Mouse (Mus musculus) small intestine, adult 2 months (tissue): ENCODE data around the gene Ofd1. TPM values are rescaled to one million over a fixed set of nuclear protein-coding genes. Genes with fewer than 3 reads are reported as not detected.

Experiments used
- H3K27ac ChIP-seq: fragments of 200-500 bp; 2 replicates; pipeline ENCODE4 v1.5.1; 2012; ENCODE audit warnings: low read depth, low read length, control low read depth, inconsistent platforms; ENCODE audit not compliant: insufficient read depth
- H3K27me3 ChIP-seq: fragments of 200-500 bp; 2 replicates; pipeline ENCODE4 v1.6.1; 2012; ENCODE audit warnings: mild to moderate bottlenecking, moderate library complexity, low read length, inconsistent platforms; ENCODE audit not compliant: control insufficient read depth, insufficient read depth
- H3K36me3 ChIP-seq: fragments of 200-500 bp; 2 replicates; pipeline ENCODE4 v1.6.1; 2012; ENCODE audit warnings: mild to moderate bottlenecking, low read length, control low read depth, inconsistent platforms; ENCODE audit not compliant: control insufficient read depth, insufficient read depth
- H3K4me1 ChIP-seq: fragments of 200-500 bp; 2 replicates; pipeline ENCODE4 v1.6.1; 2012; ENCODE audit warnings: low read length, inconsistent platforms, mixed read lengths; ENCODE audit not compliant: control insufficient read depth, insufficient read depth, insufficient read length
- H3K4me3 ChIP-seq: fragments of 200-500 bp; 2 replicates; pipeline ENCODE4 v1.5.1; 2012; ENCODE audit warnings: low read depth, mild to moderate bottlenecking, control low read depth, inconsistent platforms, low read length, moderate library complexity
- CTCF ChIP-seq: fragments of 200-500 bp; IDR thresholded peaks from 2 replicates; pipeline ENCODE4 v1.5.1; 2012; ENCODE audit warnings: low read depth, mild to moderate bottlenecking, control low read depth, inconsistent platforms, low read length, moderate library complexity, mixed read lengths; ENCODE audit not compliant: insufficient replicate concordance, insufficient read length; ENCODE audit errors: extremely low read depth
- POLR2A ChIP-seq: fragments of 200-500 bp; IDR thresholded peaks from 2 replicates; pipeline ENCODE4 v1.6.1; 2012; ENCODE audit warnings: low read depth, mild to moderate bottlenecking, control low read depth, inconsistent platforms, low read length, moderate library complexity
- WGBS: fragments of 180-500 bp; shearing (Covaris S2); methylation state at CpG from one replicate; pipeline ENCODE4 v1.1.7; 2018; 5-methylcytosine and 5-hydroxymethylcytosine counted together
- polyA plus RNA-seq: library from polyadenylated mRNA; depleted of rRNA; stranded (reverse); fragments of >200 nt; gene quantifications from 2 replicates; pipeline ENCODE4 v1.2.3, GENCODE M21; 2012

The Ofd1 gene
- polyA plus RNA-seq, 1 experiment: 0.56 TPM

GRCm38 (mm10) chrX:166359927-166360440 is 80.5 kb downstream of the Ofd1 start:
- no peaks in the 10 kb centered on the region for H3K27me3 ChIP-seq
- no peaks in the 10 kb centered on the region for H3K4me1 ChIP-seq
- no peak overlapping the region for H3K4me3 ChIP-seq
- no peak overlapping the region for H3K27ac ChIP-seq
- WGBS: 81% methylated on average over 2 of the region's 2 CpGs
- H3K36me3 ChIP-seq: no peaks in the 10 kb centered on the region
- TF ChIP-seq POLR2A: no peak
- TF ChIP-seq CTCF: no peak

- Histone ChIP-seq H3K36me3 (no peaks in the 10 kb centered on the region), H3K27ac (no peak overlapping the region), H3K4me1 (no peaks in the 10 kb centered on the region), H3K4me3 (no peak overlapping the region), H3K27me3 (no peaks in the 10 kb centered on the region)
- WGBS: 59% methylated on average over 2 of the region's 2 CpGs
- TF ChIP-seq POLR2A (no peak), CTCF (no peak)
Measured at GRCm38 (mm10) chrX:166358955-166359354, 81.5 kb downstream of the Ofd1 start.

GRCm38 (mm10) chrX:166356276-166356675 is 84.2 kb downstream of the Ofd1 start:
- Histone ChIP-seq H3K4me3 (no peak overlapping the region), H3K36me3 (no peaks in the 10 kb centered on the region), H3K27me3 (no peaks in the 10 kb centered on the region), H3K27ac (no peak overlapping the region), H3K4me1 (no peaks in the 10 kb centered on the region)
- WGBS: 89% methylated on average over 3 of the region's 3 CpGs
- TF ChIP-seq POLR2A (no peak), CTCF (no peak)

GRCm38 (mm10) chrX:166354913-166355312 is 85.6 kb downstream of the Ofd1 start:
- H3K36me3 ChIP-seq: no peaks in the 10 kb centered on the region
- H3K4me1 ChIP-seq: no peaks in the 10 kb centered on the region
- no peak overlapping the region for H3K27ac ChIP-seq
- TF ChIP-seq CTCF (no peak), POLR2A (no peak)
- H3K4me3 ChIP-seq: no peak overlapping the region
- WGBS: 63% methylated on average over 1 of the region's 1 CpGs
- H3K27me3 ChIP-seq: no peaks in the 10 kb centered on the region

- WGBS: 53% methylated on average over 2 of the region's 2 CpGs
- Histone ChIP-seq H3K27ac (no peak overlapping the region), H3K27me3 (no peaks in the 10 kb centered on the region), H3K4me3 (no peak overlapping the region), H3K36me3 (no peaks in the 10 kb centered on the region), H3K4me1 (no peaks in the 10 kb centered on the region)
- TF ChIP-seq CTCF (no peak), POLR2A (no peak)
Measured at GRCm38 (mm10) chrX:166353412-166353811, 87.1 kb downstream of the Ofd1 start.

GRCm38 (mm10) chrX:166351790-166352189 is 88.7 kb downstream of the Ofd1 start:
- Histone ChIP-seq H3K4me1 (no peaks in the 10 kb centered on the region), H3K4me3 (no peak overlapping the region), H3K36me3 (no peaks in the 10 kb centered on the region), H3K27me3 (no peaks in the 10 kb centered on the region), H3K27ac (no peak overlapping the region)
- peak; percentile 60; the same call in 1 of the 2 replicates for TF ChIP-seq CTCF
- no peak for TF ChIP-seq POLR2A
- WGBS: 18% methylated on average over 6 of the region's 6 CpGs

- no peaks in the 10 kb centered on the region for H3K36me3 ChIP-seq
- H3K27me3 ChIP-seq: no peaks in the 10 kb centered on the region
- H3K4me3 ChIP-seq: no peak overlapping the region
- H3K27ac ChIP-seq: no peak overlapping the region
- TF ChIP-seq POLR2A: no peak
- no peak for TF ChIP-seq CTCF
- H3K4me1 ChIP-seq: no peaks in the 10 kb centered on the region
- WGBS: 88% methylated on average over 4 of the region's 4 CpGs
Measured at GRCm38 (mm10) chrX:166348634-166349033, 91.9 kb downstream of the Ofd1 start.
